In the genomic region with DNA sequence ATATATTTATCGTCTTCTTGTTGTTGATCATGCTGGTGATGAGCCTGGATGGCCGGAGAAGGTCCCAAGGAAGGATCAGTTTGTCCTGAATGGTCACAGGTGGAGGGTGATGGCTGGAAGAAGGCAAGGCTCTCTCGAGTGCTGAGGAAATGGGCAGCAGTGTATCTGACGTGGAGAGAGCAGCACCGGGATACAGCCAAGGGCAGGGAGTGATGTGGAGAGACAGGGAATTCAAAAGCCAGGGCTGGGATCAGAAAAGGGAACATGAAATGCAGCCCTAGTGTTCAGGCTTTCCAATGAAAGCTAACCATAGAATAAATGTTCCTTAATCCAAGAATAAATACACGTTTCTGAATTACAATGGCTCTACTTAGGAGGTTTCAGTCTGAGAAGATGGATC, we compare ENCODE assay signal across 16 mouse cellular contexts.
"Had no signal": no experiment of that assay in that cellular context is flagged by ENCODE, and none has a peak within 500 bp of the region (broad histone marks: within the 10 kb centered on the region; RNA-seq: fewer than 3 reads in every experiment).

No protein-coding gene starts in this region.

- H3K36me3 ChIP-seq: neural tube, embryonic 13.5 days; neural tube, embryonic 15.5 days; stomach, embryonic 15.5 days had no signal

- H3K4me2 ChIP-seq: neural tube, embryonic 13.5 days; neural tube, embryonic 15.5 days; stomach, embryonic 15.5 days had no signal

- DNase-seq: retina, postnatal 1 day; right cerebral cortex, adult 18-20 months; right cerebral cortex, postnatal 14 days; right cerebral cortex, postnatal 25 days; right cerebral cortex, postnatal 4 days; spleen, adult 18-20 months; thymus, adult 18-20 months; thymus, adult 2 months; thymus, postnatal 14 days; thymus, postnatal 25 days; thymus, postnatal 36 days; thymus, postnatal 4 days had no signal

- H3K27ac ChIP-seq: neural tube, embryonic 13.5 days; neural tube, embryonic 15.5 days; stomach, embryonic 15.5 days; stomach, postnatal 0 days had no signal

- H3K4me3 ChIP-seq: neural tube, embryonic 13.5 days; neural tube, embryonic 15.5 days; stomach, embryonic 15.5 days had no signal

- H3K9ac ChIP-seq: neural tube, embryonic 13.5 days; neural tube, embryonic 15.5 days; stomach, embryonic 15.5 days had no signal

- H3K9me3 ChIP-seq: neural tube, embryonic 13.5 days; neural tube, embryonic 15.5 days; stomach, embryonic 15.5 days had no signal
